Mouse (Mus musculus): ENCODE data around the gene Cbln3. TPM values are rescaled to one million over a fixed set of nuclear protein-coding genes. Genes with fewer than 3 reads are reported as not detected.

Gene Cbln3
- total RNA-seq, 2 experiments from 2014 or later = 0.62 to 0.65 TPM

GRCm38 (mm10) chr14:55879623-55880022 is 4.6 kb downstream of the Cbln3 start:
- DNase-seq = peak; percentile 87

GRCm38 (mm10) chr14:55878316-55878940 is 5.8 kb downstream of the Cbln3 start:
- DNase-seq = no peak

GRCm38 (mm10) chr14:55877469-55878315 is 6.5 kb downstream of the Cbln3 start:
- DNase-seq = no peak

GRCm38 (mm10) chr14:55873714-55874683 is 10.2 kb downstream of the Cbln3 start:
- peak; percentile 87 for DNase-seq

GRCm38 (mm10) chr14:55873242-55873713 is 10.9 kb downstream of the Cbln3 start:
- DNase-seq = no peak

- no peak for DNase-seq
Measured at GRCm38 (mm10) chr14:55872551-55872950, 11.6 kb downstream of the Cbln3 start.

- DNase-seq = no peak
Measured at GRCm38 (mm10) chr14:55872039-55872438, 12.2 kb downstream of the Cbln3 start.

GRCm38 (mm10) chr14:55869538-55869937 is 14.7 kb downstream of the Cbln3 start:
- no peak for DNase-seq

GRCm38 (mm10) chr14:55868230-55869026 is 15.8 kb downstream of the Cbln3 start:
- no peak for DNase-seq

GRCm38 (mm10) chr14:55866962-55867361 is 17.2 kb downstream of the Cbln3 start:
- peak; percentile 79 for DNase-seq

GRCm38 (mm10) chr14:55863773-55864172 is 20.4 kb downstream of the Cbln3 start:
- DNase-seq = peak; percentile 89

GRCm38 (mm10) chr14:55862970-55863369 is 21.2 kb downstream of the Cbln3 start:
- DNase-seq = no peak

GRCm38 (mm10) chr14:55862186-55862585 is 22.0 kb downstream of the Cbln3 start:
- DNase-seq = no peak

GRCm38 (mm10) chr14:55857588-55857987 is 26.6 kb downstream of the Cbln3 start:
- no peak for DNase-seq

GRCm38 (mm10) chr14:55855101-55855561 is 29.1 kb downstream of the Cbln3 start:
- peak; percentile 56 for DNase-seq

GRCm38 (mm10) chr14:55854406-55855100 is 29.6 kb downstream of the Cbln3 start:
- DNase-seq = no peak

GRCm38 (mm10) chr14:55853621-55854285 is 30.4 kb downstream of the Cbln3 start, which contains the start of gene Nynrin:
Nynrin (plus strand) TSS chr14:55854010.
- peak; percentile 84 for DNase-seq

GRCm38 (mm10) chr14:55852646-55853551 is 31.3 kb downstream of the Cbln3 start:
- DNase-seq = peak; percentile 50

GRCm38 (mm10) chr14:55850885-55851284 is 33.3 kb downstream of the Cbln3 start:
- no peak for DNase-seq

Data from heart, postnatal 4 days (tissue).